Mouse (Mus musculus): ENCODE data around the gene Adgrg5.

Gene Adgrg5

DNA sequence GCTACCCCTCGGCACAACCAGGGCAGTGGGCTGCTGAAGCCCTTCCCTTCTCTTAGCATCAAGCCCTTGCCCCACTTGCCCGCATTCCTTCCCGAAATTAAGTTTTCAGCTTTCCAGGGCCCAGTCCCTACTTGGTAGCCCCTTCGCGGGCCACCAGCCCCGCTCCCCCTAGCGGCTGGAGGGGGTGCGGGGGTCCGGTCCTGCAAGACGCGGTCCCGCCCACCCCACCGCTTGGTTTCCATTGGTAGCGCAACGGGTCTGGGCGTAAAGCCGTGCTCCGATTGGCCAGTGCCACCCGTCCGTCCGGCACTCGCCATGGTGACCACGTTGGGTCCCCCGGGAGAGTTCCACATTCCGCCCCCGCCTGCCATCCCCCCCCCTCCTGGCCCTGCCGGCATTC lies 6.1 kb upstream of the Adgrg5 start:
- DNase-seq (ENCODE audit: low spot score), result peak; percentile 95

DNA sequence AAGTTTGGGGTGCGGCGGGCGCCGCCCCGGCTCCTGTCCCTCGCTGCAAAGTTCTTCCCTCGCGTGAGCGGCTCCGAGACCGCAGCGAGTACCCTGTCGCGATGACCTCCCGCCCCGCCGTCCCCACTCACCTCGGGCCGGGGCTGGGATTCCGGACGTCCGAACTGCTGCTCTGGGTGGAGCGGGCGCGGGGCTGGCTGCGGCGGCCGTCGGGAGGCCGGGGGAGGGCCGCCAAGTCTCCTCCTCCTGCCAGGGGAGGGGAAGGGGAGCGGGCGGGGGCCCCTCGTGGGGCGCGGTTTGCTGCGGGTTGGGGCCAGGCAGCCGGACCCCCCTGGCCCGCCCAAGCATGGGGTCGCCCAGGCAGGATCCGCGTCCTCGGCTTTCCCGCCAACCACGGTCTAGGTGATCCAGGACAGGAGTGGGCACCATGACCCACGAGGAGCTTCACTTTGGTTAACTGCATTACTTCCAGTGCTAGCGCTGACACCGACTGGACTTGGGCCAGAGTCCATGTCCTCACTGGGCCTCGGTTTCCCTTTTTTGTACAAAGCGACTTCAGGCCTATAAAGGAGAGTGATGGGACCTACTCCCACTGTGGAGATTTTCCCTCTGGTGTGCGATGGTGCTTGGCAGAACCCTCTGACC lies 5.5 kb upstream of the Adgrg5 start, which contains the start of gene Ccdc102a:
TSS of gene Ccdc102a (minus strand) at position 248 of the 645 bp plus-strand sequence.
- DNase-seq (ENCODE audit: low spot score), result peak; percentile 78

DNA sequence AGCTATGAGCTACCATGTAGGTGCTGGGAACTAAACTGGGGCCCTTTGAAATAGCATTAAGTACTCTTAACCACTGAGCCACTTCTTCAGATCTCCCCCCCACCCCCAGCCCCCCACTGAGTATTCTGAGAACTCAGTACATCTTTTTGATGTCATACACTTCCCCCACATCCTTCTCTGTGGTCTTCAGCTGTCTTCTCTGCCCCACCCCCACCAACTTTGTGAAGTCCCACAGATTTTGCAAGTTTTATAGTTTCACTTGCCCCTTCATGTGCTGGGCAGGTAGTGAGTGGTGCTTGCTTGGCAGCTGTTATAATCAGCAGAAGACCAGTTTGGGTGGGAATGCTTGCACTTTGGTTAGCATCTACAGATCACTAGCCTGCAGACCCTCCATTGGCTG lies 4.2 kb upstream of the Adgrg5 start:
- no peak for DNase-seq (ENCODE audit: low spot score)

DNA sequence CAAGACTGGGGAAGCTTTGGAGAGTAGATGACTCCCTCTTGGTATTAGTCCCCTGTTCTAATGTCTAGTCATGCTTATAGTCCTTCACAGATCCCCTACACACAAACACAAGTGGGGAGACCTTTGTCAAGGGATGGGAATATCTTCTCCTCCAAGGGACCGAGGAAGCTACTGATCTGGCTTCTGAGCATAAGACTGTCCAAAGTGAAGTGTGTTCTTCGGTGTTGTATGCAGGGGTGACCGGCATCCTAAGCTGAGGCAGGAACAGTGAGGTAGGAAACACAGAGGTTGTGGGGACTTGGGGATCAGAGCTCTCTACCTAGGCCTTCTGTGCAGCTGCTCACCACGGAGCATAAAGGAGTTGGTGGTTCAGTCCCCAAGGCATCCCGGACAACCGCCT lies 1.3 kb upstream of the Adgrg5 start:
- DNase-seq (ENCODE audit: low spot score), result no peak

DNA sequence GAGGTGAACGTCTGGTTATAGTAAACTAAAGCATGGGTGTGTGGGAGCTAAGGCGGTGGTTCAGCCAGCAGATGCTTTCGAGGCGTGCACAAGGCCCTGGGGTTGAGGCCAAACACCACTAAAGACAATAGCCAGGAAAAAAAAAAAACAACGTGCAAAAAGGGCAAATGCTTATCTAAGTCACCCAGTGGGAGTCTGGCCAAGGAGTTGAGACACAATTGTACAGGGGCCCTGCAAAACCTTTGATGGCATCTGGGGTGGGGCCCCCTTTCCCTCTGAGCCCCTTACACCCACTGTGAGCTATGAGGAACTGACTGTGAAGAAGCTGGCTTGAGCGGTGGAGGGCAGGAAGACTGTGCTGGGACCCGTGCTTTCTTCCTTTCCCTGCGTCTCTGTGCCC lies 892 bp upstream of the Adgrg5 start:
- DNase-seq (ENCODE audit: low spot score), result peak; percentile 36

DNA sequence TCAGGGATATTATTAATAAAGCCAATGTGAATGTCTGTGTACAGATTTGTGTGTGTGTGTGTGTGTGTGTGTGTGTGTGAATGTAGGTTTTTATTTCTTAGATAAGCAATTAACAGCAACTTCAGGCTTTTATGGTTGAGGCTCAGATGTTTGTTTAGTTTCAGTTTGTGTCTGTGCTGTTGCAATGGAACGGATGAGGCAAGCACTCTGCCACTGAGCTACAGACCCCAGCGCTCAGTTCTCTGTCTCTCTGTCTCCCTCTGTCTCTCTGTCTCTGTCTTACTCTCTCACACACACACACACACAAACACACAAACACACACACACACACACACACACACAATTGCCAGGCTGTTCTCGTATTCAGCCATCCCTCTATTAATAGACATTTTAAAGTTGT lies 4.7 kb downstream of the Adgrg5 start:
- DNase-seq (ENCODE audit: low spot score), result no peak

DNA sequence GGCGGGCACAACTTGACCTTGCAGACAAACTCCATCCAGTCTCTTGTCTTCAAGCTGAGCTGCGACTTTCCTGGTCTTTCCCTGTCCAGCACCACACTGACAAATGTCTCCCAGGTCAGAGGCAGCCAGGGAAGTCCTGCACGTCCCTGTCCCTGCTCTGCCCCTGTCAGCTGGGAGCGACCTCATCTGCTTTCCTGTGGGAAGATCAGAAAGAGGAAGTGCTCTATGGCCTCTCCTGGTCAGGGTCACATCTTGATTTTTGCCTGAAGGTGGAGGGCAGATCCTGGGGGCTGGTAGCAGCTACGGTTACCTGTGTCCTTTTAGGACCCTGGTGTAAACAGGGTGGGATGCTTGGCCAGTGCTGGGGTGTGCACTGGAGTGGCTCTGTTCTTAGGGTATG lies 10.4 kb downstream of the Adgrg5 start:
- DNase-seq (ENCODE audit: low spot score), result no peak

DNA sequence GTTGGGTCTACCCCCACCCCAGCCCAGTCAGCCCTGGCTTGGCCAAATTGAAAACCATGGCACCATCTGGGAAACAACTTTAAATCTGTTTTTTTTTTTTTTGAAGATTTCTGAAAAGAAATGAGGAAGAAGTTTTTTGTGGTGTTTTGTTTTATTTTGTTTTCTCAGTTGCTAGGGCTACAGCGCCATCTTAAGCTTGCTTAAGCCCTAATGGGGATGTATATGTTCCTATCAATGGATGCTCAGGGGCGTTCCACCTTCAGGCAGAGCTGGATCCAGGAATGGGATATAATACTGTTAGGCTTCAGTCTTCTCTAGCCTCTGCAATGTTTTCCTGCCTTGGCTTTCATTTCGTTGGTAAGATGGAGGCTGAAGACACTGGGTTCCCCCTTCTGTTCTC lies 11.7 kb downstream of the Adgrg5 start:
- no peak for DNase-seq (ENCODE audit: low spot score)

DNA sequence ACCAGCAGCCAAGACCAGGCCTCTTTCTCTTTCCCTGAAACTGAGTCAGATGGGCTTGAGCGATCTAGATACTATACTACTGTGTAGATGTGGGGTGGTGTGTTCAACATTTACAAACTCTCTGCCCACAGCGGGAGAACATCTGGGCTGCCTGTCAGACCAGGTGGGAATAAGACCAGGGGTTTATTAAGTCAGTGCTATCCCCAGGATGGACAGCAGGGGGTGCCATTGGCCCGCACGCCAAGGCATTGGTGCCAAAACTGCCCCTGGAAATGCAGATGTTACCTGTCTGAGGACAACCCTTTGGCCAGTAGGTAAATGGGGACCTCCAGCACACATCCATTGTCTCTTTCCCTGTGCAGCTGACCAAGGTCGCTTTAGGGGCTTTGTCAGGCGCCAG lies 19.1 kb downstream of the Adgrg5 start:
- DNase-seq (ENCODE audit: low spot score), result peak; percentile 36

DNA sequence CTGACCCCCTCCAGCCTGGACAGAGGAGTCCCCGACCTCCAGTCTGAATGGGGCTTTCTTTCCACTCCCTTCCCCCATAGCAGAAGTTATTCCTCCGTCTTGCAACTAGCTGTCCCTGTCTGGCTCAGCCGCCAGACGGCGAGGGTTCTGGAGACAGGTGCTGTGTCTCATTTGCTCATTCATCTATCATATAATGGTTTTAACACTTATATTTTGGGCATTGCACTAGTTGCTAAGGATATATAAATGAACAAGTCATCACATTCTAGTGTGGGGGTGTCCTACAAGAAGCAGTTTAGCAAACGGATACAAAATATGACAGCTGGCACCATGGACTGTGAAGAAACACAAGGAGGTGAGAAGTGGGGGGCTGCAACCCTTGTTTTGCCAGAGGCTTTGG lies 21.7 kb downstream of the Adgrg5 start:
- no peak for DNase-seq (ENCODE audit: low spot score)

DNA sequence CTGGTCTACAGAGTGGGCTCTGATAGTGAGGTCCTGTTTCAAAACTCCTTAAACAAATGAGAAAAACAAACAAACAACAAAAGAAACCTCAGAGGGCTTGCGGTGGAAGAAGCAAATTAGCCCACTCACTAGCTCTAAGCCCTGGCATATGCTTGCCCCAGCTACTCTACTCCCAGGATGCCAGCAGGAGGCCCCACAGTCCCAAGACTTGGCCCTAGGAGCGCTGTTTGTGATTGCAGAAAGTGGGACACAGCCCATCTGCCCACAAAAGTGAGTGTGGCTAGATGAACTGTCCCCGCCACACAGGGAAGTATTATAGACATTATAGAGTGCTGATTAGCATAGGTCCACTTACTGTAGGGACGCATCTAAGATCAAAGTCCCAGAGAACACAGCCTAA lies 24.9 kb downstream of the Adgrg5 start:
- no peak for DNase-seq (ENCODE audit: low spot score)

DNA sequence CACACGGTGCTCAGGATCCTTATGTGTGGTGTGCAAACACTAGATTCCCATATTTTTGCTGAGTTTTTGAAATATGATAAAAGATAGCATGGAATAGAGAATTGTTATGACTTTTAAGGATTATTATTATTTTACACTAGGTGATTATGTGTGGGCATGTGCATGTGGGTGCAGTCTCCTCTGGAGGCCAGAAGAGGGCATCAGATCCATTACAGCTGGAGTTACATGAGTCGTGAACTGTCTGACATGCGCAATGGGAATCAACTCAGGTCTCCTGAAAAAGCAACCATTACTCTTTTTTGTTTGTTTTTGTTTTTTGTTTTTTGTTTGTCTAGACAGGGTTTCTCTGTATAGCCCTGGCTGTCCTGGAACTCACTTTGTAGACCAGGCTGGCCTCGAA lies 25.5 kb downstream of the Adgrg5 start:
- DNase-seq (ENCODE audit: low spot score), result no peak

DNA sequence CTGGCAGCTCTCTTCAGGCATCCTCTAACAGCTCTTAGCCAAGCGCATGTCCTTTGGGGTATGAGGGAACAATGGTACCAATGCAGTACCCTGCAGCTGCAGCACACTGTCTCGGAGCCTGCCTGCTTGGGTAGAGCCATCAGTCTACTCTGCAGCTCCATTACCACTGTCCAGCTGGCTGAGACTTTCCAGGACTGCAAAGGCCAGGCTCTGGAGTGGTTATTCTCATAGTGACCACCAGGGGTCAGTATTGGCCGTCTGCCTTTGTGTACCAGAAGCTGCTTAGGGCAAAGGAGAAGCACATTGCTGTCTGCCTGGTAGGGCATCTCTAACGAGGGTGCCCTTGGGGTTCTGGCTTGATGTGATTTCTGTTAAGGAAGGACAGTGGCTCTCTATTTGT lies 26.6 kb downstream of the Adgrg5 start:
- peak; percentile 66 for DNase-seq (ENCODE audit: low spot score)

DNA sequence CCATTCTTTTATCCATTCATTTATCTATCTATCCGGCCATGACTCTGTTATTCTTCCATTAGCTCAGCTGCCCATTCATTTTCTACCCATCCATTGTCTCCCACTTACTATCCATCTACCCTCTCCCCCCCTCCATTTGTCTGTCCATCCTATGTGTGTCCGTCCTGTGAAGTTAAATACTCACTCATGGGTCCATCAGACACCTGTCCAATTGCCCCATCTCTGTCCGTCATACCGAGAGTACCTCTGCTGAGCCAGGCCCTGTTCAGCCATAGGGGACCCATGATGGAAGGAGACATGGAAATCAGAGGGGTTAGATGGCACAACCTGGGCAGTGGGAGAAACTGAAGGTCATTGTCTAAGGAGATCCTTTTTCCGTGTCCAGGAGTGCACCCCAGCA lies 27.0 kb downstream of the Adgrg5 start:
- DNase-seq (ENCODE audit: low spot score), result no peak

DNA sequence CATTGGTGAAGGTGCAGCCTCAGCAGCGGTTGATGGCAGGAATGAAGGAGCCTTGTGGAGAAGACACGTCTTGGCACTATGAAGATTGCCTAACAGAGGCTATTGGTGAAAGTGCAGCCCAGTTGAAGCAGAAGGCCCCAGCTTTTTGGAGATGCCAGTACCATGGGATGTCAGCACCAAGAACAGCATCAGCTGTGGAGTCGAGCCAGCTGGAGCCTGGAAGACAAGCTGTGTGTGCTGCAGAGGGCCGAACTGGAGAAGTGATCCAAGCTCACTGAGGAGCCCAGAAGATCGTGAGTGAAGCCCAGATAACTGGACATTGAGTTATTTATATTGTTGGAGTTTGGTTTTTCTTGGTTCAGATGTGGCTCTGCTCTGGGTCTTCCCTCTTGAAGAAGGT lies 28.6 kb downstream of the Adgrg5 start:
- DNase-seq (ENCODE audit: low spot score), result no peak

DNA sequence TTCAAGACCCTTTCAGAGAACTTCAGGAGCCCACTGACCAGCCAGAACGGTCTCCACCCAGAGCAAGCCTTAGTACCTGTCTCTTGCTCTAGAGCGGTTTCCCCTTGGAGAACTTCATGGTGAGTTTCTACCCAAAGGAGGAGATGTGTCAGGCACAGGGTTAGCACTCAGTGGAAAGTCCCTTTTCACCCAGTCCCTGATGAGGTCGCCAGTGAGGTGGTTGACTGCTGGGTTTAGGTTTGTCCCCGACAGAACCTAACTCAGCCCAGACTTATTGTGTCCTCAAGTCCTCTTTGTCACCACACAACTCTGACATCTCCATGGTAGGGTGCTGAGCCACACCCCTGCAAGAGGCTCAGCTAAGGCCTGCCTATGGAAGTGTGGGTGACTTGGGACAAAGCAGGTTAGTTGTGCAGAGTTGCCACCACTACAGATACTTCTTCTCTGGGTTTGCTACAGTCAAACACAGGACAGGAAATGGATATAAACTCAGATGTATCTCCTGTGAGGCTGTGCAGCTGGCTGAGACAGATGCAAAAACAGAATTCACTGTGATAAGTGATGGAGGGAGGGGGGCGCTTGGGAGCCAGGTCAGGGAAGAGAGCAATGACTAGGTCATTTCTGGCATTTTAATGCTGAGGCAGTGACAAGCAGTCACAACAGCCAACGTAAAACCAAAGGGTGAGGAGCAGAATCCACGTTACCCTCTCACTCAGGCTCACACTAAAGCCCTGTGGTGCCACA lies 30.3 kb downstream of the Adgrg5 start:
- DNase-seq (ENCODE audit: low spot score), result no peak

DNA sequence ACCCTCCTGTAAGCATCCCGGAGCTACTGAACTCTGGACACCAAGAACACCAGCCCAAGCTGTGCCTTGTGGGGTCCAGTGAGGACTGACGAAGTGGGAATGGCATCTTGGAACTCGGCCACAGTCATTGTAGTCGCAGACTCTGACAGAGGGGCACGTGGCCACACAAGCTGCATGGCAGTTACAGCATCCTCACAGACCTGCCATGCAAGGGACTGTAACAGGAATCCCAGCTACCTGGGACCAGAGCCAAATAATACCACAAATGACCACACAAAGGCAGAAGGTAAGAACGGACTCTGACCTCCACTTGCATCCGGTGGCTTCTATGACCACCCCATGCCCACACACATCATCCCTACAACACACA lies 30.9 kb downstream of the Adgrg5 start:
- no peak for DNase-seq (ENCODE audit: low spot score)

DNA sequence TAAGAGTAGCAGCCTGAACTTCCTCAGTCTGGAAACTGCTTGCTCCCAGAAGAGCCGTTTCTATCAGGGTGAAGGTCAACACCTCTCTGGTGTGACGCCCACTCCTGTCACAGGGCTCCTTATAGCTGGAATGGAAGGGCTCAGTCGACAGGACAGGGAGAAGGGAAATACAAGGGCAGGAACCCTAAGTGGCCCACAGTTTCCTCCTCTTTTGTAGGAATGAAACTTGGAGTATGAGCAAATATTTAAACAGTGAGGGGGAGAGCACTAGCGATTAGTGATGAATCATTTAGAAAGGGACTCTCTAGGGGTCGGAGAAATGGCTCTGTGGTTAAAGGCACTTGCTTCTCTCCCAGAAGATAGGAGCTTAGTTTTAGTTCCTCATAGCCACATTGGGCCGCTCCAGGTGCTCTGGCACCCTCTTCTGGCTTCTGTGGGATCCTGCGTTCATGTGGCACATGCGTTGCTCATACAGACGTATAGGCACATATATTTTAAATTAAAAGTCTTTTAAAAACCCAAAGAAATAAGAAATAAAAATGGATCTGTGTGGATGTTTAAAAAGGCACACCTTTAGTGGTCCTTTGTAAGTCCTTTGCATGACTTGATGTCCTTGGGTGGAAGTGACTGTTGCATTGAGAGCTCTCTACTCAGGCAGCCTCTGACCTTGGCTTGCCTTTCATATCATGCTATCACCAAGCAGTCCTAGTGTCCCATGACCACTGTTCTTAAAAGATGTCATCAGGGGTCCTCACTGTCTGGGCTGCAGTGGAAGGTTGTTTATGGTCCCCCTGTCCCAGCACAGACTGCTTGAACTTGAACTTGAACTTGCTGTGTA lies 31.6 kb downstream of the Adgrg5 start:
- peak; percentile 40 for DNase-seq (ENCODE audit: low spot score)

DNA sequence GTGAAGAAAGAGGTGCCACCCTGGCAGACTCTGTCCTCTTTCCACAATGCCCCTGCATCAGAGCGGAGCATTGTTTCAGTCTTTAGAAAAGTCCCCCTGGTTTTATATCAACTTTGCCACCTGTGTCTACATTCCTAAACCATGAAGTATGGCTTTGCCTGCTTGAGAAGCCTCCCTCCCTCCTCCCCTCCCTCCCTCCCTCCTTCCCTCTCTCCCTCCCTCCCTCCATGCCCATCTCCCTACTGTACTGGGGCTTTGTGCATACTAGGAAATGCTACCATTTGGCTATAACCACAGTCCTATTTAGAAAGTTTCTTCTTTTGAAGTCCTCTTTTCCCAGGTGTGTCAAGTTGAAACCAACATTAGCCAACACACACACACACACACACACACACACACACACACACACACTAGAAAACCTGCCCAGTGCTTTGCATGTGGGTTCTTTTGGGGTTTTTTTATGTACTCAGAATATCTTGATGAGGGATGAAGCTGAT lies 32.6 kb downstream of the Adgrg5 start:
- no peak for DNase-seq (ENCODE audit: low spot score)

DNA sequence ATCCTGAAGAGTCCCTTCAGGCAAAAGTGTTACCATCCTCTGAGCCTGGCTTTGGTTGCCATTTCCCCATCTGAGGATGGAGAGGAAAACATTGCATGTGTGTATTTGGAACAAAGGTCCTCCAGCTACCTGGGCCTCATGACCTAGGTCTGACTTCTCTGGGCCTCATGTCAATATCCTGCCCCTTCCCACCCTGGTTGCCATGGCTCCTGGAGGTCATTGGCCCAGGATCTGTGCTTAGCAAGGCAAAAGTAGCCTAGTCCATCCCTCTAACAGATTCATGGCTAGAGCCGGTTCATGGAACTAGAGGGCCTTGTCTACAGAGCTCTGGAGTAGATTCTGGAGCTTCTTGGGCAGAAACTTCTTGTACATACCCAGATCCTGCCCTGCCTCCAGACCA lies 38.7 kb downstream of the Adgrg5 start:
- peak; percentile 80 for DNase-seq (ENCODE audit: low spot score)

DNA sequence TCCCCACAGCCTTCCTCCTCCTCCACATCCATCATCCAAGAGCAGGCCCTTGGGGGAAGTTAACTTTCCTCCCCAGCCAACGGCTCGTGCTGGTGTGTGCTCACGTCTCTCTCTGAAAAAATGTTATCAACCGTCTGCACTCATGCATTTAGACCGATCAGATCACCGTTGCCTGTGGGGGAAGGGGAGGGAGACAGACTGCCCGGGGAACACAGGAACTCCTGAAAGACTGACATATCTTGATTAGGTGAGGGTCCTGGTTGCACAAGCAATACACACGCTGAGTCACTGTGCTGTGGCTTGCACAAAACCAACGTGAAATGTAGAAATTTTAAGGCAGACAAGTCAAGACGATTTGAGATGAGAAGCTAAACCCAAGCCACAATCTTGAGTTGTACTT lies 41.3 kb downstream of the Adgrg5 start:
- DNase-seq (ENCODE audit: low spot score), result peak; percentile 86

DNA sequence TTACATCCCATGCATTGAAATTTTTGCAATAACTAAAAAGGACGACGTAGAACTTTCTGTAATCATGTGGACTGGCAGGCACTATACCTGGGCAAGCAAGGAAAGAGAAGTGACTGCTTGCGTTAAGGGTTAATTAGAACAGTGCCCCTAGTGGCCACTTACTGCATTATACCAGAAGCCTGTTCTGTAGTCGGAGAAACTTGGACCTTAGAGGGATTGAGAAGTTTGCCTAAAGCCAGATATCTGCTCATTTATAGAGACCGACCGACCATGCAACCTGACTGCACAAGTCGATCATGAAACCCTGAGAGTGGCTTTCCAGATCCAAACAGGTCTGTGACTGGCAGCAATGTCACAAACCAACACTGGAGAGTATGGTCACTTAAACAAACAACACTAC lies 43.1 kb downstream of the Adgrg5 start:
- peak; percentile 53 for DNase-seq (ENCODE audit: low spot score)

DNA sequence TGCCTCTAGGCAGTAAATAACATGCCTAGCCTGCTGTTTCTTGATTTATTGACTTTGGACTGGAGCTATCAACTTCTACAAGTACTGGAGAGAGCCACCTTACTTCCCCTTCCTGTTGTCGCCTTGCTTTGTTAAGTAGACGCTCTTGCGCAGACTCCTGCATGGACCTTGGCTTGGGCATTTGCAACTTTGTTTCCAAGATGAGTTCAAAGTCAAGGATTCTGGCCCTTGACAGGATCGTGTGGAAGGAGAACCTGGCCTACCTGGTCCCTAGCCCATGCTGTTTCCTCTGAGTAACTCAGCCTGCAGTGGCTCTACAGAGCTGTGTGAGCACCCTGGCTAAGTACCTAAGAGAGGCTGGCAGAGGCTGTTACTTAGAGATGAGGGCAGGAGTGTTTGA lies 43.6 kb downstream of the Adgrg5 start:
- peak; percentile 42 for DNase-seq (ENCODE audit: low spot score)

All from yolk sac, embryonic 10.5 days (tissue).